Mouse (Mus musculus): ENCODE data around the gene Krtcap3.
"Not testable (repeated sequence)": the region's sequence is repeated elsewhere in the genome, so short reads cannot be mapped to it uniquely, and the experiment has no call there.

Gene Krtcap3

GRCm38 (mm10) chr5:31251541-31252101 lies at the start of gene Krtcap3:
Krtcap3 (plus strand) TSS chr5:31251691.
- DNase-seq = peak; percentile 76

DNA sequence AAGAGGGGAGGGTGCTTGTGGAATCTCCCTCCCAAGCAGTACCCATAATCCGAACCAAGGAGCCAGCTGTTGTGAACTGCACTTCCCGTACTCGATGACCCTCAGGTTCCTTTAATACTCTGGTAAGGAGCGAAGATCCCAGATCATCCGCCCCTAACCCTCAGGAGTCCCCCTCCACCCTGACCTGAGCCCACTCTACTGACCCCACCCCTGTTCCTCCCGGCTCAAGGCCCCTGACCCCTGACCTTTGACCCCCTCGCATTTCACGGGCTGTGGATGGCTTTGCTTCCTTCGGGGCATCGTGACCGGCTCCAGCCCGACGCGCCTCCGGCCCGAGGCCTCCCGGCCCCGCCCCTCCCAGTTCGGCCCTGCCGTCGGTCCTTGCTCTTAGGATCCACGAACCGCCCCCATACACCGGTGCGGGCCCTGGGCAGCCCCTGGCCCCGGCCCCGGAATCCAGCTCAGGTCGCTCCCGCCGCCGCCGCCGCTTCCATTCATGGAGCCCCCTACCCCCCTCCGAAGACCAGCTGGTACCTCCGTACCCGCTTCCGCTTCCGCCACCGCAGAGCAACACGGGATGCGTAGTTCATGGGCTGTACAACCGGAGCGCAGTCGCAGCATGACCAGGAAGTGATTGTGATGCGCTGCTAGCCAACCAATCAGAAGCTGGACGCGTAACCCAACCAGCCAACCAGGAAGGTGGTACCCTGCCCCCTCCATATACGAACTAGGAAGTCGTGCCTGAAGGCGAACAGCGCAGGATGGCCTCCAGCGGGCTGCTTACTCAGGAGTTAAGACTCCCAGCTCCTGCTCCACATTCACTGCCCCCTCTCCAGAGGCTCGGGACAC lies 49.5 kb upstream of the Krtcap3 start, which contains the start of gene Zfp513:
Gene Zfp513 (minus strand): TSS at position 562 of the 849 bp plus-strand sequence.
- DNase-seq = peak; percentile 99

GRCm38 (mm10) chr5:31202933-31203332 lies 48.6 kb upstream of the Krtcap3 start:
- DNase-seq = peak; percentile 30

- DNase-seq = no peak
These were observed 47.6 kb upstream of the Krtcap3 start for GRCm38 (mm10) chr5:31203866-31204265.

DNA sequence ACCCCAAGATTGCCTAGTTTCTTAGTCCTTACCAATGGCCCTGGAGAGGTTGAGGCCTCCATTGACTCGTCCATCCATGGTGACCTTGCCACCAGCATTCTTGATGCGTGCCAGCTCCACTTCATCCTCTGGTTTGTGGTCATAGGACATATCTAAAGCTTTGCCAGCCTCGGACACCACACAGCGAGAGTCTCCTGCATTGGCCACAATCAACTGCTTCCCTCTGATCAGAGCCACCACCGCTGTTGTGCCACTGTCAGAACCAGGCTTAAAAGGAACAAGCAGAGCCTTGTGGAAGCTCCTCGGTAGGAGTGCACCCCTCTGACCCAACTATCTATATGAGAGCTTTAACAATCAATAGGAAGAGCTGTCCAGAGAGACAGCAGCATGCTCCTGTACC lies 47.1 kb upstream of the Krtcap3 start:
- DNase-seq = no peak

- not testable (repeated sequence) for DNase-seq
These were observed 34.9 kb upstream of the Krtcap3 start for GRCm38 (mm10) chr5:31216554-31216953.

DNA sequence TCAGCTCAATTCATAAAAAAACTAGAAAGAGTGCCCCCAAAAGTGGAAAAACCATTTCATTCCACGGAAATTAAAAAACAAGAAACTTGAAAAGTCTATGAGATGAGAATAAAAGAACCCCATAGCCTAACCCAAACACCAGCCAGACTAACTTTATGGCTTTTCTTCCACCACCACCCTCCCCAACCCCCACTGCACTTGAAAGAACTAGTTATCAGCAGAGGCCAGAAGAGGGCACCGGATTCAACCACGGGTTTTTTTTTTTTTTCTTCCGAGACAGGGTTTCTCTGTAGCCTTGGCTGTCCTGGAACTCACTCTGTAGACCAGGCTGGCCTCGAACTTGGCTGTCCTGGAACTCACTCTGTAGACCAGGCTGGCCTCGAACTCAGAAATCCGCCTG lies 33.2 kb upstream of the Krtcap3 start:
- DNase-seq = no peak

- DNase-seq = no peak
These were observed 32.4 kb upstream of the Krtcap3 start for GRCm38 (mm10) chr5:31219070-31219469.

DNA sequence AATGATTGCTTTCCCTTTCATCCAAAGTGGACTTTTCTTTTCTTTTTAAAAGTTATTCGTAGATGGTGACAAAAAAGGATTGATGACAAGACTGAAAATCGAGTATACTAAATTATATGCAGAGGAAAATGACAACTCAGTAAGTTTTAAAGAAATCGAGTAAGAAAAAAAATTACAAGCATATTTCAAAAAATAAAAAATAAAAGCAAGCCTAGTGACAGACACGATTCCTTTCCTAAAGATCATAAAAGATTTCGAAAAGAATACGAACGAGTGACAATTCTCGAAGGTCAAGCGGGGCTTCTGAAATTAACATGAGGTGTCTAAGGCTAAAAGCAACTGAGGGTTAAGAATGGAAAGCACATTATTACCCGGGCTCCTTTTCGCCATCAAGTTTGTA lies 32.0 kb upstream of the Krtcap3 start:
- DNase-seq = no peak

DNA sequence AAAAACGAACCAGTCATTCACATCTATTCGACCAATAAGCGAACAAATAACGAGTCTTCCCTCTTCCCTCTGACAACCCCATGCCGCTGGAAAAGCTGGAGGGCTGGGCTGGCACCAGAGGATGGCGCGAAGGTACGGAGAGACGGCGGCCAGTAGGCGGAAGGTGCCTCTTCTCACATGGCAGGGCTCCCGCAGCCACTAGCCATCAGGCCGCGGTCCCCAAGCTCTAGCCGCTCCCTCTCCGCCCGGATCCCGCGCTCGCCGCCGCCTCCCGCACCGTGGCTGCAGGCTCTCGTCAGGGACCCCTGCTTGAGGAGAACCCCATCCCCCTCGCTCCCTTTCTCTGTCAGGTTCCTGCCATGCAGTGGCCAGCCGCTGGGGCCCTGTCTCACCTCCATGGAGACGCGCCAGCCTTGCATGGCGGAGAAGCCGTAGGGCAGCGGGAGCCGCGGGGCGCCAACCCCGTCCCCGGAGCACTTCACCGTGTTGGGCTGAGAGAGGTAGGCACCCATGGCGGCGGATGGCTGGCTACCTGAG lies 31.5 kb upstream of the Krtcap3 start:
- no peak for DNase-seq

DNA sequence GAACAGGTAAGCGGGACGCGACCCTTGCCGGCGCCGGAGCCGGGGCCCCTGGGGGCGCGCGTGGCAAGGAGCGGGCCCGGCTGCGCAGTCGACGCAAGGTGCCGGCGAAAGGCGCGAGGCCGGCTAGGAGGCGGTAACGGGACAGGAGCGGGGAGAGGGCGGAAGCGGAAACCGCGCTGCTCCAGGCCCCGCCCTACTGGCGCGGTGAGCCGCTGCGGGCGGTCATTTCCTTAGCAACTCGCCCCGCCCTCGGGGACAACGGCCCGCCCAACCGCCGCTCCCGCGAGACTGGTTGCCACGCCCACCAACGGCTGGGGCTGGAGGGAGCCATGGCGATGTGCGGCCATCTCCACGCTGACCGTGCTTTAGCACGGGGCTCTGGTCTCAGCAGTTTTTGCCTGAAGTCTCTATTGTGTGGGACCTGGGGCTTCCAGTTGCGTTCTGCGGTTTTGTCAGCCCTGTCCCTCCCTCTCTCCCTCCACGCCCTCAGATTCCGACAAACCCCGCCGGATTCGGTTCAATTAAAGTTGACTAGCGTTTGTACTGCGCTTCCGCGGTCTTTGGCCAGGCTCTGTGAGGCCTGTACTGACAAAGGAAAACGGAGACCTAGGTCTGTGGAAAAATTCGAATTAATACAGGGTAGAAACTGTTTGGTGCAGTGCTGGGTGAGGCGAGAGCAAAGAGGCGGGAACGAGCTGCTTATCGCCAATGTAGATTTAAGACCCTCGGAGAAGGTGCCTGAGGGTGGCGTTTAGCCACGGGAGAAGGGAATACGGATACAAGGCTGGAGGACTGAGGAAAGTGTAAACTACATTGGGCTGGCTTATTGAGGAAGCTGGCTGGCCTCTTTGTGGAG lies 30.8 kb upstream of the Krtcap3 start, which contains the start of gene Ppm1g:
Gene Ppm1g (minus strand): TSS at position 240 of the 856 bp plus-strand sequence.
- DNase-seq = peak; percentile 95

DNA sequence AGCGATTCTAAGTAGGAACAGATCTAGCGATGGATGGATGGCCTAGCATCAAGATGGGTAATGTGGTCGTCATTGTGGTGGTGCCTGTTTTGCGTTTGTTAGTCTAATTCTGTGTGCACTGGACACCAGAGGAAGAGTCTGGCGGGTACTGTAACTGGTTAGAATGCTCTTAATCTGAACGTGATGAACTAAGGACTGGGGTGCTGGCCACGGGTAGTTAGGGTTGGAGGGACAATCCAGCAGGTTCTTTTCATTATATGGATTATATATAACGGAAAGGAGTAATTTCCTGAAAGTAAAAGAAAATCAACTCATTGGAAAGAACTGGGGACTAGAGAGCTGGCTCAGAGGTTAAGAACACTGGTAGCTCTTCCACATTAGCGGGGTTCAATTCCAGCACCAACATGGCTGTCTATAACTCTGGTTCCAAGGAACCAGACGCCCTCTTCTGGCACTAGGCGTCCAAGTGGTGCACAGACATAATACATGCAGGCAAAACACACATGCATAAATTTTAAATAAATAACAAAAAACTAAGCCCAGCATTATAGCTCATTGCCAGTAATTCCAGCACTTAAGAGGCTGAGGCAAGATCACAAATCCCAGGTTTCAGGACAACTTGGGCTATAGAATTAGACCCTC lies 30.1 kb upstream of the Krtcap3 start:
- peak; percentile 42 for DNase-seq

- DNase-seq = peak; percentile 9
These were observed 28.8 kb upstream of the Krtcap3 start for GRCm38 (mm10) chr5:31222696-31223095.

- DNase-seq = no peak
These were observed 24.9 kb upstream of the Krtcap3 start for GRCm38 (mm10) chr5:31226641-31227040.

- peak; percentile 96 for DNase-seq
These were observed 10.6 kb upstream of the Krtcap3 start, which contains the start of the genes Nrbp1 and Gm9970 for GRCm38 (mm10) chr5:31240637-31241521. Nrbp1 (plus strand) TSS chr5:31240864. Gm9970 (minus strand) TSS chr5:31241232.

DNA sequence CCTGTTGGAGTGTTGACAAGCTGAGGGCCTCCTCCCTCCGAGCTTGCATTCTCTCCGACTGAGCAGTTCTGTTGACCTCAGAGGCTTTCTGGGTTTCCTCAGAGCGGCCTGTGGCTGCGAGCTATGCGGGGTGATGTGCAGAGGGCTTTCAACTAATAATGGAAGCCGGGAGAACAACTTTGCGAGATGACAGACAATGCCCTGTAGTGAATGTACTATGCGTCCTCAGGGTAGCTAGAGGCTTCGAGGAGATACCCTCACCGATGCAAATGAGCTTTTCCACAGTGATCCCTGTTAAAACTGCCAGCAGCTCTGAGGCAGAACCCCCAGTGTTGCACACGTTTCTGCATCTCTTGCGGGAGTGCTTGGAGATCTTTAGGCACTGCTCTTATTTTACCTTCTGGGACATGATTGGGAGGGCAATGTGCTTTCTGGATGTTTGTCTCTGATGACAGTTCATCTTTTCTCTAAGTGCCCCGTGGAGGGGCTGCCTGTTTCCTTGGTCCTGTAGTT lies 9.9 kb upstream of the Krtcap3 start:
- DNase-seq = no peak

GRCm38 (mm10) chr5:31242191-31242590 lies 9.3 kb upstream of the Krtcap3 start:
- no peak for DNase-seq

- DNase-seq = no peak
These were observed 775 bp upstream of the Krtcap3 start for GRCm38 (mm10) chr5:31250716-31251115.

DNA sequence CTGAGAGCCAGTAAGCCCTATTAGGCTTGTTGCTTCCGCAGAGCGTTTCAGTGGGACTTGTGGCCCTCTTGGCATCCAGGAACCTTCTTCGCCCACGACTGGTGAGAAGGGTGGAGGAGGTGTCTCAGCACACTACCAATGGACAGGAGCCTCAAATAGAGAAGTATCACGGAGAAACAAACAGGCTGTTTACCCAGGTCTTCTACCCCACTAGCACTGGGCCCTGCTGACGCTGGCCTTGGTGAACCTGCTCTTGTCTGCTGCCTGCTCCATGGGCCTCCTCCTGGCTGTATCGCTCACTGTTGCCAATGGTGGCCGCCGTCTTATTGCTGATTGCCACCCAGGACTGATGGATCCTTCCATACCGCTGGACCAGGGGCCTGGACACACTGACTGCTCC lies 660 bp downstream of the Krtcap3 start:
- DNase-seq = no peak

GRCm38 (mm10) chr5:31252795-31253545 lies 1.5 kb downstream of the Krtcap3 start:
- DNase-seq = no peak

Measured in kidney, adult 11 months (tissue).